Mouse (Mus musculus): ENCODE measurements around the gene Otulin.

The Otulin gene

DNA sequence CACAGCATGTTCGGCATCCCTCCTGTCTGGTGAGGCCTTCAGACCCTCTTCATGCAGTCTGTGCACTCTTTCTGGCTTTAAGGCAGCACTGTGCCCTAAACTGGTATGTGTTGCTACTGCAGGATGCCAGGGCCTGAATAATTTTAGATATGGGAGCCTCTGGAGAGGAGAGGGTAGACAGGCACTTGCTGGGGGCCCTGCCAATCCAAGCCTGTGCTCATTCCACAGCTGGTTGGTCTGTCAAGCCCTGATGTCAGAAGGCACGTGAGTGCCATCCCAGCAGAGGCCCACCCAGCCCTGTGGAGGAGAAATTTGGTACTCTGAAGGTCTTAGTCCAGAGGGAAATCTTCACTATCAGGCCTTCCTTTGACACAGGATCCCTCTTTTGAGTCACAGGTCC lies 49.7 kb downstream of the Otulin start:
- DNase-seq (ENCODE audit: low read depth, low spot score), result no peak

DNA sequence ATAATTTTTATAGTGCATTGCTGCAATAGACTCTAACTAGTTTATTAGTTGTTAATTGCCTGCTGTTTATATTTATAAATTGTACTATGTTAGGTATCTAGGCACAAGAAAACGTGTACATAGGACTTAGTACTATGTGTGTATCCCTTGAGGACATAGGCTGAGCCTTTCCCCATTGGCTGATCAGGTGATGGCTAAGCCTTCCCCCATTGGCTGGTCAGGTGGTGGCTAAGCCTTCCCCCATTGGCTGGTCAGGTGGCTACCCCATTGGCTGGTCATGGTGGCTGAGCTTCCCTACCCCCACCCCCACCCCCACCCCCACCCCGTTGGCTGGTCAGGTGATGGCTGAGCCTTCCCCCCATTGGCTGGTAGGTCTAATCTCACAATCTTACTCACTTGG lies 50.6 kb downstream of the Otulin start:
- no peak for DNase-seq (ENCODE audit: low read depth, low spot score)

DNA sequence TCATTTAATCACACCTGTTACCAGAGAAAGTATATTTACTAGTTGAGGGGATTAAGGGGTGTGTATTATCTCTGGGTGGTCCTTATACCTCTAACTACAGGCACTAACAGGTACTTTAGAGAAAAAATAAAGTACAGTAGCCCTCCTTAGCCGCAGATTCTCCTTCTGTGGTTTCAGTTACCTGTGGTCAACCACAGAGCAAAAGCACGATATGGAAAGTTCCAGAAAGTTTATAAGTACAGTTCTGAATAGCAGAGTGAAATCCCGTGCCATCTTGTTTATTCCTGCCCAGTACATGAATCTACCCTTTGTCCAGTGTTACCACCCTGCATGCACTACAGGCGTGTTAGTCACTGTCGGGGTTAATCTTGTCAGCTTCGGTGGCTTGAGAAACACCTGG lies 51.6 kb downstream of the Otulin start:
- no peak for DNase-seq (ENCODE audit: low read depth, low spot score)

DNA sequence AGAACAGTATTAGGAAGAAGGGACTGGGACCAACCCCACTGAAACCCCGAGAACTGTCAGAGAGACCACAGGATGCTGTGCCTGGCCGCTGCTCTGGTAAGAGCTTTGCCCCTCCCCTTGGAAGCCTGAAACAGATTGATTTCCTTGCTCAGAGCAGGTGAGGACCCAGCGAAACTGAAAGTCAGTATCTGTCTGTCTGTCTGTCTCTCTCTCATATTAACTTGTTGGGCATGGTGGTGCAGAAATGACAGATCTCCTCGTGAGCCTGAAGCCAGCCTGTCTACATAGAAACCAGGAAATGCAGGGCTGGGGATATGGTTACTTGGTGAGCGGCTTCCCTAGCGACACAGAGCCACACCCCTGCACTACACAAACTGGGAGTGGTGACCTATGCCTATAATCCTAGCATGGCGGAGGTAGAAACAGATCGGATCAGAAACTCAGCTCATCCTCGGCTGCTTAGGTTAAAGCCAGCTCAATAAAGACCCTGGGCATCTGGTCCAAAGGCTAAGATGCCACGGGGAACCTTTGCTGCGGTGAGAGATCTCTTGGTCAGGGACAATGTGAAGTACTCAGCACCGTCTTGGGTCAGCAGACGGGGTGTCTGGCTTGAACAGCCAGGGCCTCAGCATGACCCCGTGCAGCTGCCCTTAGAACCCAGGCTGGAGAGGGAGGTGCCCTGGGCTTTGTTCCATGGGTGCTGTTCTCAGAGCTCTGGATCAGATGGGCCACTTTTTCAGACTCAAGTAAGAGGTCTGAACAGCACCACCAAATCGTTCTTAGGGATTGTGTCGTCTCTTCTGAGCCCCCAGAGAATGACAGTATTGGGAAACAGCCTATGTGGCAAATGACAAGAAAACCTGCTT lies 52.3 kb downstream of the Otulin start:
- DNase-seq (ENCODE audit: low read depth, low spot score), result no peak

DNA sequence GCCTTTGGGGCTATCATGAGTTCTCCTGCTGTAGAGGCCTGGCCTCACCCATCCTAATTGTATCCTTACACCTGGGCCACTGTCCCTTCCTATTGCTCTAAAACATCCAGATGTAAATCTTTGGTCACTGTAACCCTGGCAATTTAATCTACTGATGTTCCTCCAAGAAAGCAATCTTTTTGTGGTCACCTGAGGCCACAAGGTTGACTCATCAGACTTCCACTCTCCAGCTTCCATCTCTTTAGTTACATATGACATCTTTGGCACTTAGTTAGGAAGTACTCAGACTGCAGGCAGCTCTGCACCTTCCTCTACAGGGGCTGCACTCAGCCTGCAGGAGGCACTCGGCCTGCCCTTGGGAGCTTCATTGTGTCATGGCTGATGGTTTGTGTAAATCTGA lies 53.6 kb downstream of the Otulin start:
- DNase-seq (ENCODE audit: low read depth, low spot score), result no peak

DNA sequence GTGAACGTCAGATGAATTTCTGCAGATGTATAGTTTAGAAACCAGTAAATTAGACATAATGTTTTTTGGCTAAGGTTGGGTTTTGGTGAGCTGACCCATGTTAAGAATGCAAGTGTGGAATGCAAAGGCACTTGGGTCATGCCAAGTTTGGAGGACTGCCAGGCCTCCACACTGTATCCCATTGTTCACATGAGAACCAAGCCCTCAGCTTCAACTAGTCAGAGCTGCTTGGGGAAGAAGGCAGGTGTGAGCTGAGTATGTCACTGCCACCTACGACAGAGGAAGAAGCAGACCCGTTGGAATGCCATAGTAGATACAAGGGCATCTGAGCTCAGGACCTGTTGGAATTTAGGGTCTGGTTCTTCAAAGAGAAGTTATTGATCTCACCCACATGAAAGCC lies 54.6 kb downstream of the Otulin start:
- no peak for DNase-seq (ENCODE audit: low read depth, low spot score)

DNA sequence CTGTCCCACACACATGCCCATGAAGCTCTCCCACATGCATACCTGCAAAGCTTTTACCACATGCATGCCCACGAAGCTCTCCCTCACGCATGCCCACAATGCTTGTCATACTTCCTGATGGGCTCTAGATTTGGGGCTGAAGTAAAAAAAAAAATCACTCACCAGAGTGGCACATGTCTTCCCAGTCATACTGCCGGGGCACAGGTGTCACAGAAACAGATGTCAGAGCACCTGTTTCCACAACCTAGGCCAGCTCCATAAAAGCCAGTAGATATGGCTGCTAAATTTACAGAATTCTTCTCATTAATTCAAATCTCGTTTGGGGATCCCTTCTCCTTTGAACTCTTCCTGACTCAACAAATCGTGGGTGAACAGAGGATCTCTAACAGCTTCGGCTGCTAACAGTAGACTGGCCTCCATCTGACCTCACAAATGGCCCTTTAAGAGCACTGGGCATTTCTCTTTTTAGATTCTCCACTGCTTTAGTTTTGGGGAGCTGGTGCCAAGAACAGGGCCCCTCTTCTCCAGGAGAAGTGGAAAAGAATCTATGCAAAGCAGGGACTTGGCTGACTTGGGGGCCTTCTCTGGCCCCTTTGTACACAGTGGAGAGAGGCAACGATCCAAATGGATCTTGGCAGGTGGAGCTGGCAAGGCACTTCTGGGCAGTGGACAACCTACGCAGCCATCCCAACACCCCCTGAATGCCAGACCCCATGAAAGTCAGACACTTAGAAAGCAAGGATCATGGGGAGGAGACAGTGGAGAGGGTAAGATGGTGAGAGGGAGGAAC lies 55.3 kb downstream of the Otulin start:
- no peak for DNase-seq (ENCODE audit: low read depth, low spot score)

DNA sequence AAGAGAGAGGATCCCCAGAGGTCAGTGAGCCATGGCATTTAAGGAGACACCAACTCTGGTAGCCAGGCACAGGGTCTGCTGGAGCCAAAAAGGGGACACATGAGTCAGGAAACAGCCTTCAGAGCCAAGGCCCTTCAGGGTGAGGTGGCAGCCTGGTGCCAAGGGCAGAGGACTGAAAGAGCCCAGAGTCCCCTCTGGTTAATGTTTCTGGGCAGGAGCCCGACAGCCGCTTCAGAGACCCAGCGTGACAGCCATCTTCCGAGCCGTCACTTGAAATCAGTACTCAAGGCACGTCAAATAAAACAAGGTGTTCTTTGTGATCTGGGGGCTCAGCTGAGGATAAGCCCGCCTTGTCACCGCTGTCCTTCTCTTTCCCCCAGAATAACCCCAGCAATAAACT lies 59.3 kb downstream of the Otulin start:
- DNase-seq (ENCODE audit: low read depth, low spot score), result no peak

DNA sequence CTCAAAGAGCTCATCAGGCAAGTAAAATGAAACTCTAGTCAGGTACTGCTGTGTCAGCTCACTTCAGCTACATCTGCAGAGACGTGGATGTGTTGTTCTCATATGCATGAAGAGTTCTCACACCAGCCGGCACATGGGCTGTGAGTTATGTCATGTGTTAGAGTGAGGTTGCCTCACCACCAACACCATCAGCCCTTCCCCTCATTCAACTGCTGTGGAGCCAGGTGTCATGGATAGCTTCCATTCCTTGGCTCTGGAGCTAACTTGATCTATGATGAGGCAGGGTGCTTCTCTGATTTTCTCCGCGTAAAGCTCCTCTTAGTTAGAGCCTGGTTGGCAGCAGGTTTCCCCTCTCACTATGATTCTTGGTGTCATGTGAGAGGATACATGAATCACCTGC lies 60.1 kb downstream of the Otulin start:
- no peak for DNase-seq (ENCODE audit: low read depth, low spot score)

DNA sequence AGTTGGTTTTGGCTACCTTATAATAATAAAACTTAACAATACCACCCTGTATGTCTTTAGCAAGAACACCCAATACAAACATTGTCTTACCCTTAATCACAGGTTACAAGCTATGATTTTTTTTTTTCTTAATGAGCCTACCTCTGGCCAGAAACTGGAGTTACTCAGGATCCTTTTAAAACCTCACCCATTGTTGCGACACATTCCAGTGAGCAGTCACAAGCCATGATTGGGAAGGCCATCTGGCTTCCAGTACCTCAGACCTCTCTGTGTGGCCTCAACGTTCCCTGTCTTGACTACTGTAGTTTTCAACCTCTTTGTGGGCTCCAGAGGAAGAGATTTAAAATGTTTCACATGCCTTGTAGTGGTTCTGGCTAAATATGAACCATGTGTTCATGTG lies 60.6 kb downstream of the Otulin start:
- DNase-seq (ENCODE audit: low read depth, low spot score), result no peak

DNA sequence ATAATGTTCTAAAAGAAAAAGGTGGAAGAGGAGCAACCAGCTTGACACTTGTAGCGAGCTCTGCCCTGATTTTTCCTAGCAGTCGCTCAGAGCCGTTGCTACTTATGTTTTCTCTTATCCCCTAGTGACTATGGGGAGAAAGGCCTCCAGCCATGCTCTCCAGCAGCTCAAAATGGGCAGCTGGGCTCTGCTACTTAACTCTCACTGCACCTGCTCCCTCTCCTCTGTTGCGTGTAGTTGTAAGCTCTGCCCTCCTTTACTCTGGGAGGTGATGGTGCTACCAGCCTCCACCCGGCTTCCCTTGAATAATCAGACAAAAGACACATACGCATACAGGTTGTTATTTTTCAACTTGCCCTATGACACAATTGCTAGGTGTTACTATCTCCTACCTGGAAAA lies 62.1 kb downstream of the Otulin start:
- DNase-seq (ENCODE audit: low read depth, low spot score), result no peak

DNA sequence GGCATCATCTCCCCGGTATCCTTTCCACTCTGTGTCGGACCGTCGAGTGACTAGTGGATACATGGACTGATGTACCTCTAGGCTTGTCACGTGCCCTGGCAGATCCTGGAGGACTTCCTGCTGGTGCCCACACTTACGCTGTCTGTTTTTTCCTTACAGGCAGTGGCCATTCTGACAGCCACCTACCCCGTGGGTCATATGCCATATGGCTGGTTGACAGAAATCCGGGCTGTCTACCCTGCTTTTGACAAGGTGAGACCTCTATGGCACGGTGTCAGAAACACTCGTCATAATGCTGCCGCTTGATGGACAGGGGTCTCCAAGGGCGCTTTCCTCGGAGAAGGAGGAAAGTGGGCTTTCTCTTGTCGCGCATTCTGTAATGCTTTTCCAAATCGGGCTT lies 63.1 kb downstream of the Otulin start:
- DNase-seq (ENCODE audit: low read depth, low spot score), result no peak

DNA sequence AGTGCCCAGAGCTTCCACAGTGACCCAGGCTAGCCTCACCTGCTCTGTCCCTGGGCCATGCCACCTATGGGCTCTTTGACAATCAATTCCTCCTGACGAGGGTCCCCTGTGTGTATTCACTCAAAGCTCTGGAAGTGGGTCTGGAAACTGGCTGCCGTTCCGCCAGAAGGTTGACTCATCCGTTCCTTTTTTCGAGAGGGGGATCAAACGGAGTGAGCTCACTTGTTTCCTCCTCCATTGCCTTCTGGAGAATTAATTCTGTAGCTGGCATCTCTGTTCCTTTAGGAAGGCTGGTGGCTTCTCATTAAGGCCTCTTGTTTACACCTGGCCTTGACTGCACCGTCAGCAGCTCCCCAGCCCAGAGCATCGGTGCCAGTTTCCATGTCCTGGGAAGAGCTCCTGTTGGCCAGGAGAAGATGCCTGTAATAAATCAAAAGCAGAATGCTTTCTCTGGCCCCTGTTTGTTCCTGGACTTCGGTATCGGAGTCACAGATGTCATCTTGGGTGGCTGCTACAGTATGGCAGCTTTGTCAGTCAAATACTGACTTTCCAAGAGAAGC lies 64.8 kb downstream of the Otulin start:
- no peak for DNase-seq (ENCODE audit: low read depth, low spot score)

DNA sequence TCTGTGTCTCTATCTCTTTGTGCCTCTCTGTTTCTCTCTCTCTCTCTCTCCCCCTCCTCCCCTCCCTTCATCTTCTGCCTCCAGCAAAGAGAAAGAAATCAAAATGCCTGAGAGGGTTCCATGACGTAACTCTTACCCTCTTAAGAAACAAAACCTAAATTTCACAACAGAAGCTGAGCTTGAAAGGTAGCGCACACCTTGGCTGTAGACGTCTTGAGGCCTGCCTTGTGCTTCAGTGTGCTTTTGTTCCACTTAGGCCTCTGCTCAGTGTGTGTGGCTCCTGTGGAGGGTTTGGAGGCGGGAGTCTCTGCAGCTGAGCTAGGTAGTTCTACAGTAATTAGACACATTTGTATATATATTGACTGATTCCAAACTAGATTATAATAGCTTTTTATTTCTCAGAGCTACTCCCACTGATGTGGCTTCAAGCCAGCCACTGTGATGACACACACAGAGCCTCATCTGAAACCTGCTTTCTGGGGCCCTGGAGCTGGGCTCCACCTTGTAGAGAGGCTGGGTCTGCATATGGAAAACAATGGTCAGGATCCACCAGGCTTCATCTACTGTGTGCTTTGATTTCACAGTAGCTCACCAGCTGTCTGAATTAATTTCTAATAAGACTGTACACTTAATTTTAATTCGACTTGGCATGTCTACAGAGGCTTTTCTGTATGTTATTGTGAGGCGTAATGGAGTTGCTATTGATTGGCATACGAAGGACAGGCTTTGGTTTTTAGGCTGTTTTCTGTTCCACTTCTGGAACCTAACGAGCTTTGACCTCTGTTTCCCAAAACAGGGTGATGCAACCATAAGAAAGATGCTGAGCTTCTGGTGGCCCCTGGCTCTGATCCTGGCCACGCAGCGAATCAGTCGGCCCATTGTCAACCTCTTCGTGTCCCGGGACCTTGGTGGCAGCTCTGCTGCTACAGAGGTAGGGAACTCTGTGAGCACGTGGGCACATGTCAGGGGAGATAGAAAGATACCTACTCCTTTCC lies 66.1 kb downstream of the Otulin start:
- DNase-seq (ENCODE audit: low read depth, low spot score), result no peak

DNA sequence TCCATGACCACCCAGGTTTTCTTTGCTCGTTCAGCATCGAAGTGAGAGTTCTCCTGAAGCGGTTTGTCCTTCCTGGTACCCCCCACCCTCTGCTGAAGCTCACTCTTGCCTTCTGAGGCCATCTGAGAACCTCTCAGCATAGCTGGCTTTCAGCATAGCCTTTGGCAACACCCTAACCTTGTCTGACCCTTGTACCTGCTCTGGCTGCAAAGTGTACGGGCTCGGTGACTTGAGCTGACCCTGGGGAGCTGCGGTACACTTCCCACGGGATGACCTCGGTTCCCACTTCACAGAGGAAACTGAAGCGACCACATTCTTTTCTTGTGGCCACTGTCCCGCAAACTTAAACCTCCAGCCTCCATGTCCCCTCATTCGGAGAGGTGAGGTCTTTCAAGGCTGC lies 70.2 kb downstream of the Otulin start:
- DNase-seq (ENCODE audit: low read depth, low spot score), result no peak

DNA sequence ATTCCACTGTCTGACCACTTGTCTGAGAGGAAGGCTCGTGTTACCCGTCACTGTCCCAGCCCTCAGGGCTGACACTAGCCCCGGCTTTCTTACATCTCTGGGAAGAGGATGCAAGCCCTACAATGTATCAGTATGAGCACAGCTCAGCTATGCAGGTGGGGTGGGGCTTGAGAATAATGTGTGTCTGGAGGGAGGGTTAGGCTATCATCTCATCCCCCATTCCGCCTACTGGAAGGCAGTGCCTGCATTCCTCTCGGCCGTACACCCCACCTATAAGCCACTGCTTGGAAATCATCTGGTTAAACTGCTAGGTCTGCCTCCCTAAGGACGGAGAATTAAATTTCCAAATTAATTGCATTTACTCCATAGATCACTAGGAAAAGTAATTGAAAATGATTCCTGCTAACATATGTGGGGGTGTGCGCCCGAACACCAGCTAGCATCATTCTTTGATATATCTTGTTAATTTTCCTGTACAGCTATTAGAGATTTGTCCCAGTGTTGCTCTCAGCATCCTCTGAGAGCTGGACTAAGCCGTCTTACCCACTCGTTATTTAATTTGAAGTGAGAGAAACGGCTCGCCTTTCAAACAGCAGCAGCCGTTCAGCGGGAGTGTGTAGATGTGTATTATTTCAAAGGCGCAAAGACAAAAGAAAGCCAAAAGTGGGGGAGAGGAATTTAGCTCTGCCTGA lies 71.9 kb downstream of the Otulin start:
- no peak for DNase-seq (ENCODE audit: low read depth, low spot score)

DNA sequence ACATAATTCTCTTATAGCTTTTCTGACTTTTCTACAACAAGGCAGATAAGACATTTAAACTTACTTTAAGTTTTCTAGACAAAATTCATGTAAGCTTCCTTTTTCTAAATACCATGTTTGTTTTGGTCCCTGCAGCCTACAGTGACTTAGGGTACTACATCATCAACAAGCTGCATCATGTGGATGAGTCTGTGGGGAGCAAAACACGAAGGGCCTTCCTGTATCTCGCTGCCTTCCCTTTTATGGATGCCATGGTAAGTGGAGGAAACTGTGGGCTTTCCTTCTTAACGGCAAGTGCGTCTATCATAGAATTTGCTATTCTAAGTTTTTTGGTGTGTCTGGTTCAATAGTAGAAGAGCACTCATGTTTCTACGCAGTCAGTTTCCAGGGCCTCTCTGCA lies 76.9 kb downstream of the Otulin start:
- no peak for DNase-seq (ENCODE audit: low read depth, low spot score)

DNA sequence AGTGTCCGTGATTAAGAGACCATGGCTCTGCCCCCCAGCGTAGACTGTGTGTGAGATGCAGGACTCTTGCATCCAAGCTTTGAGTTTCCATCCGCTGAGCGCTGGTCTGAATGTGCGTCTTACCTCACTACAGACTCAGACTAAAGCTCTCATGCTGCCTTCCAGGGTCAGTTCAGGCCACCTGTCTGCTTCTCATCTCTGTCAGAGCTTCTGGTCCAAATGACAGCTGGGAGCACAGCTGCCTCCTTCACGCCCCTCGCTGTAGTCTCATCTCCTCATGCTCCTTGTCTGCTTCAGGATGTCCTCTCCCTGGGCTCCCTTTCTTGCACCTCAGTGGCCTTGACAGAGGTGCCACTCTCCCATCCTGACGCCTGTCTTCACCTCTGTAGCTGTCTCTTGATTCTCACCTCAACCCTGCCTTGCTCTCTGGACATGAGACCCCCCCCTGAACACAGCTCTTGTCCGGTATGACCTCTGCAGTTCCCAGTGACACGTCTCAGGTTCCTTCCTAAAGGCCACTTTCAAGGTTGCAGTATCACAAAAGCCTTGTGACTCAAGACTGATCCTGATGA lies 78.3 kb downstream of the Otulin start:
- DNase-seq (ENCODE audit: low read depth, low spot score), result no peak

DNA sequence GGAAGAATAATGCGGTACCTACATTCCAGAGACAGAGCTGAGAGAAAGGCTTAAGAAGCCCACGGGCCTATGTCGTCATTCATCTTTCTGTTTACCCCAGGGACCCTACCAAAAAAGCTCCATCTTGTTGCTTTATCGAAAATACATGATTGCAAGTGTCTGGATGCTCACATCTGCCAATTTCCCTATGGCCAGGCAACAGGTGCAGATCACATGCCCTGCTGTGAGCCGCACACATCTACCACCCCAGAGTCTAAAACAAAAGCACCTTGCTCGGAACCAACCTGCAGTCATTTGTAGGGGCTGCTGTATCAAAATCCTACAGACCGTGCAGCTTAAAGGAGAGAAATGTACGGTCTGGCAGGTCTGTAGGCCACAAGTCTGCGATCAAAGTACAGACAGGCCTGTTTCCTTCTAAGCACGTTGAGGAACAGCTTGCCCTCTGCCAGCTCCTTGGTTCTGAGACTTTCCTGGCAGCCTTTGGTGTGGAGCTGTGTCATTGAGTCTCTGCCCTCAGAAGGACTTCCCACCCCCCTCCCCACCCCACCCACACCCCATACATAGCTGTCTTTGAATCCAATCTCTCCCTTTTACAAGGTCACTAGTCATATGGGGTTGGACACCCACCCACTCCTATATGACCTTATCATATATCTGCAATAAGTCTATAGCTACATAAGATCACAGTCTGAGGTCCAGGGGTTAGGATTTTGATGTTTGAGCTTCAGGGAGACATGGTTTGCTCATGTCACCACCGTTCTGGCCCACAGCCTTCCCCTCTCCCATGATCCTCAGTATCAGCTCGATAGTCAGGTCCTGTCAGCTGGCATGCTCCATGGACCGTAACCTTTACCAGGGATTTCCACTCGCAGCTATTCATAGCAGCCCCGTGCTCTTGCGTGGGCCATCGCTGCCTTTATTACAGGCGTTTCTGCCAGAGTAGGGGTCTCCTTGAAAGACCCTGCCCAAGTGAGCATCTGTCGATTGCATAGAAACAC lies 79.1 kb downstream of the Otulin start:
- DNase-seq (ENCODE audit: low read depth, low spot score), result no peak
